8 mouse cellular contexts compared by ENCODE assay signal in genomic region chr6:49073304-49074116, GRCm38 (mm10). TPM values are rescaled to one million over a fixed set of nuclear protein-coding genes. Genes with fewer than 3 reads are reported as not detected.
A peak's percentile ranks its signal among the peaks of the same experiment; 100 is the strongest.
DNase-seq lines count a peak whose midpoint lies in the region; ATAC-seq and TF ChIP-seq lines count a peak whose summit lies in the region.

Gene Malsu1 (plus strand): TSS chr6:49073795.

- peak; percentile 80 to 96 for TF ChIP-seq POLR2A in MEL (IDR thresholded peaks at IDR 0.05; ENCODE audit: control insufficient read depth in 1 of 2, insufficient read depth in 1 of 2, low read depth in 1 of 2, low read length in 2 of 2, poor library complexity in 1 of 2)
- TF ChIP-seq POLR2A in cerebellum, adult 2 months (IDR thresholded peaks at IDR 0.05; ENCODE audit: borderline replicate concordance, insufficient read depth, low read length): peak; percentile 89; the same call in 1 of the 2 replicates

- H3K27ac ChIP-seq in MEL (ENCODE audit: control insufficient read depth, low read depth, low read length): no peak within 1 kb of the TSS
- peak within 1 kb of the TSS; percentile 57 for H3K27ac ChIP-seq in cerebellum, adult 2 months (ENCODE audit: insufficient read depth, low read length)
- peak within 1 kb of the TSS; percentile 74 for H3K27ac ChIP-seq in forebrain, postnatal 0 days (ENCODE audit: low read depth, low read length)
- H3K27ac ChIP-seq in lung, embryonic 15.5 days: peak within 1 kb of the TSS; percentile 83

- TF ChIP-seq RAD21 in MEL (IDR thresholded peaks at IDR 0.05; ENCODE audit: low read depth, low read length): no peak

- peaks cover 0 to 2% of the 10 kb centered on the region in 2 experiments; a peak in 2 of 4 replicates for H3K27me3 ChIP-seq in MEL (ENCODE audit: control insufficient read depth in 1 of 2, insufficient read depth in 2 of 2, low read length in 2 of 2)
- H3K27me3 ChIP-seq in cerebellum, adult 2 months (ENCODE audit: control insufficient read depth, insufficient read depth, low read length): no peaks in the 10 kb centered on the region
- H3K27me3 ChIP-seq in forebrain, postnatal 0 days (ENCODE audit: insufficient read depth, low read length): no peaks in the 10 kb centered on the region
- H3K27me3 ChIP-seq in lung, embryonic 15.5 days: no peaks in the 10 kb centered on the region

- DNase-seq in MEL (ENCODE audit: low read depth, low spot score): peak; percentile 94
- peak; percentile 94 to 97 for DNase-seq in cerebellum, adult 2 months
- DNase-seq in forebrain, postnatal 0 days: peak; percentile 94
- peak; percentile 96 for DNase-seq in heart, postnatal 4 days
- DNase-seq in layer of hippocampus, adult 8-10 months (ENCODE audit: low spot score in 2 of 2): peak; percentile 93 to 94
- peak; percentile 90 for DNase-seq in ovary, adult 18-20 months (ENCODE audit: low spot score)
- DNase-seq in thymus, postnatal 0 days (ENCODE audit: low spot score): peak; percentile 92

- TF ChIP-seq EP300 in MEL (IDR thresholded peaks at IDR 0.05; ENCODE audit: low read depth in 1 of 2, low read length in 2 of 2): no peak

- H3K79me2 ChIP-seq in MEL (ENCODE audit: control insufficient read depth, insufficient read depth, low read length, poor library complexity): peaks cover 21% of the 10 kb centered on the region

- H3K4me2 ChIP-seq in forebrain, postnatal 0 days (ENCODE audit: low read depth): peak within 1 kb of the TSS; percentile 83
- H3K4me2 ChIP-seq in lung, embryonic 15.5 days: peak within 1 kb of the TSS; percentile 72

- no peak; a peak in 1 of 6 replicates for TF ChIP-seq CTCF in MEL (IDR thresholded peaks at IDR 0.05 in 2 of 3, conservative IDR thresholded peaks at IDR 0.05 in 1 of 3; ENCODE audit: control insufficient read depth in 1 of 3, insufficient read depth in 1 of 3, low read depth in 2 of 3, low read length in 3 of 3, poor library complexity in 1 of 3, severe bottlenecking in 1 of 3)
- no peak for TF ChIP-seq CTCF in cerebellum, adult 2 months (IDR thresholded peaks at IDR 0.05; ENCODE audit: borderline replicate concordance, insufficient read depth, low read depth, low read length)
- TF ChIP-seq CTCF in forebrain, postnatal 0 days (IDR thresholded peaks at IDR 0.05; ENCODE audit: low read depth): peak; percentile 21

- H3K36me3 ChIP-seq in MEL (ENCODE audit: control insufficient read depth in 1 of 2, insufficient read depth in 2 of 2, low read length in 2 of 2): peaks cover 2 to 6% of the 10 kb centered on the region in 2 experiments; a peak in 2 of 4 replicates
- H3K36me3 ChIP-seq in forebrain, postnatal 0 days (ENCODE audit: insufficient read depth): 0 out of 2 replicates have a peak, but pooled peaks cover 3% of the 10 kb centered on the region
- H3K36me3 ChIP-seq in lung, embryonic 15.5 days: no peaks in the 10 kb centered on the region

- H3K9me3 ChIP-seq in MEL (replicated peaks; ENCODE audit: insufficient read depth, low read length): no peaks in the 10 kb centered on the region
- no peaks in the 10 kb centered on the region for H3K9me3 ChIP-seq in forebrain, postnatal 0 days (ENCODE audit: low read length)
- H3K9me3 ChIP-seq in lung, embryonic 15.5 days: no peaks in the 10 kb centered on the region

- peaks cover 3 to 9% of the 10 kb centered on the region in 2 experiments; a peak in 2 of 4 replicates for H3K4me1 ChIP-seq in MEL (ENCODE audit: control insufficient read depth in 1 of 2, insufficient read depth in 2 of 2, low read length in 2 of 2)
- peaks cover 3% of the 10 kb centered on the region; the same call in 1 of the 2 replicates for H3K4me1 ChIP-seq in cerebellum, adult 2 months (ENCODE audit: control insufficient read depth, insufficient read depth, low read length)
- peaks cover 13% of the 10 kb centered on the region for H3K4me1 ChIP-seq in forebrain, postnatal 0 days (ENCODE audit: insufficient read depth)
- H3K4me1 ChIP-seq in lung, embryonic 15.5 days: peaks cover 12% of the 10 kb centered on the region

- ATAC-seq in forebrain, postnatal 0 days: peak; percentile 99
- ATAC-seq in lung, embryonic 15.5 days (ENCODE audit: borderline replicate concordance, extremely low read depth, low FRiP score, low TSS enrichment): peak; percentile 94

- peak within 1 kb of the TSS; percentile 76 for H3K9ac ChIP-seq in MEL (ENCODE audit: control insufficient read depth, low read depth, low read length, poor library complexity, severe bottlenecking)
- H3K9ac ChIP-seq in forebrain, postnatal 0 days: peak within 1 kb of the TSS; percentile 95
- peak within 1 kb of the TSS; percentile 75 for H3K9ac ChIP-seq in lung, embryonic 15.5 days

- WGBS in cerebellum, adult 2 months: under 1% methylated on average over 49 of the region's 49 CpGs
- WGBS in forebrain, postnatal 0 days: under 1% methylated on average over 49 of the region's 49 CpGs
- under 1% methylated on average over 49 of the region's 49 CpGs for WGBS in lung, embryonic 15.5 days

- peak within 1 kb of the TSS; percentile 70 to 90 for H3K4me3 ChIP-seq in MEL (ENCODE audit: control insufficient read depth in 1 of 2, insufficient read depth in 1 of 2, low read depth in 2 of 2, low read length in 2 of 2)
- peak within 1 kb of the TSS; percentile 87 for H3K4me3 ChIP-seq in cerebellum, adult 2 months (replicated peaks; ENCODE audit: insufficient read depth, low read depth, low read length)
- H3K4me3 ChIP-seq in forebrain, postnatal 0 days (ENCODE audit: low read depth, low read length): peak within 1 kb of the TSS; percentile 99
- H3K4me3 ChIP-seq in lung, embryonic 15.5 days: peak within 1 kb of the TSS; percentile 79

TF ChIP-seq in MEL, 35 proteins besides CTCF, POLR2A, EP300 and RAD21:
- TF ChIP-seq MEF2A (IDR thresholded peaks at IDR 0.05; ENCODE audit: extremely low read depth, insufficient replicate concordance, low read depth, low read length, poor library complexity, severe bottlenecking): no peak
- no peak for TF ChIP-seq NRF1 (IDR thresholded peaks at IDR 0.05; ENCODE audit: insufficient read depth, low read depth, low read length, poor library complexity, severe bottlenecking)
- TF ChIP-seq KAT2A (conservative IDR thresholded peaks at IDR 0.05; ENCODE audit: low read depth, low read length): no peak; the same call in none of the 2 replicates
- no peak for TF ChIP-seq MAFK (IDR thresholded peaks at IDR 0.05; ENCODE audit: borderline replicate concordance, low read depth, low read length)
- peak; percentile 55; the same call in 1 of the 2 replicates for TF ChIP-seq TCF12 (IDR thresholded peaks at IDR 0.05; ENCODE audit: low read depth, low read length)
- peak; percentile 94 for TF ChIP-seq ELF1 (IDR thresholded peaks at IDR 0.05; ENCODE audit: low read depth, low read length)
- TF ChIP-seq MAZ (IDR thresholded peaks at IDR 0.05; ENCODE audit: low read depth, low read length): peak; percentile 75; the same call in 1 of the 2 replicates
- no peak for TF ChIP-seq ZMIZ1 (IDR thresholded peaks at IDR 0.05; ENCODE audit: low read depth, low read length)
- TF ChIP-seq JUND (IDR thresholded peaks at IDR 0.05; ENCODE audit: low read depth, low read length): 0 out of 2 replicates have a peak, but pooled peaks have one; percentile 6
- TF ChIP-seq NELFE (IDR thresholded peaks at IDR 0.05; ENCODE audit: low read depth, low read length): peak; percentile 93
- 0 out of 2 replicates have a peak, but pooled peaks have one; percentile 23 for TF ChIP-seq MAX (IDR thresholded peaks at IDR 0.05; ENCODE audit: low read length)
- TF ChIP-seq GATA1 (IDR thresholded peaks at IDR 0.05; ENCODE audit: low read depth, low read length): no peak
- TF ChIP-seq SIN3A (IDR thresholded peaks at IDR 0.05; ENCODE audit: low read length): peak; percentile 87
- peak; percentile 87 for TF ChIP-seq TBP (IDR thresholded peaks at IDR 0.05; ENCODE audit: low read depth, low read length)
- peak; percentile 72 for TF ChIP-seq POLR2AphosphoS2 (IDR thresholded peaks at IDR 0.05; ENCODE audit: low read length)
- 0 out of 2 replicates have a peak, but pooled peaks have one; percentile 36 for TF ChIP-seq MYC (IDR thresholded peaks at IDR 0.05; ENCODE audit: low read depth, low read length)
- peak; percentile 90 for TF ChIP-seq HCFC1 (IDR thresholded peaks at IDR 0.05; ENCODE audit: low read depth, low read length)

RNA-seq across cellular contexts. Expression of gene Malsu1, which starts in this region (rescaled TPM):
- total RNA-seq in MEL (2012; rRNA removed): 27.1 and 27.8 TPM in 2 replicates
- polyA plus RNA-seq in MEL (2012; ENCODE audit: insufficient read depth in 1 of 2, insufficient read length in 2 of 2, low read depth in 1 of 2, low replicate concordance in 2 of 2, missing spikeins in 1 of 2): 10 to 100 TPM in 1 of 2 experiments, not detected in 1; 60.7 TPM
- 19.9 and 22.2 TPM in 2 replicates for polyA plus RNA-seq in cerebellum, adult 2 months (2012; rRNA removed)
- 25.5 and 28.0 TPM in 2 replicates for total RNA-seq in forebrain, postnatal 0 days (2014; rRNA removed)
- 87.3 and 108 TPM in 2 replicates for polyA plus RNA-seq in forebrain, postnatal 0 days (2015; fragmentation: Nextera tagmentation; extraction: Ambion mirVana)
- 10 to 100 TPM; 33.4 to 43.2 TPM for total RNA-seq in heart, postnatal 4 days (2021)
- total RNA-seq in layer of hippocampus, adult 8-10 months (2022): 10 to 100 TPM; 24.3 to 30.0 (median 27.4) TPM
- polyA plus RNA-seq in lung, embryonic 15.5 days (2015; fragmentation: Nextera tagmentation; extraction: Ambion mirVana): 64.1 and 65.6 TPM in 2 replicates
- 115 and 119 TPM in 2 replicates for polyA plus RNA-seq in thymus, postnatal 0 days (2015; fragmentation: Nextera tagmentation; extraction: Ambion mirVana)
